Mouse (Mus musculus) WW6 (cell line): ENCODE measurements at regions not wholly inside any gene's neighbourhood (a gene's known extent, or its start where the extent isn't known, plus 50 kb on each side); places are given as distances from the start of the nearest gene placed in this dataset.

Experiments used
- DNase-seq: peaks from one replicate; pipeline ENCODE4 v3.0.0-alpha.2; 2013; ENCODE audit warnings: low read depth, low spot score

DNA sequence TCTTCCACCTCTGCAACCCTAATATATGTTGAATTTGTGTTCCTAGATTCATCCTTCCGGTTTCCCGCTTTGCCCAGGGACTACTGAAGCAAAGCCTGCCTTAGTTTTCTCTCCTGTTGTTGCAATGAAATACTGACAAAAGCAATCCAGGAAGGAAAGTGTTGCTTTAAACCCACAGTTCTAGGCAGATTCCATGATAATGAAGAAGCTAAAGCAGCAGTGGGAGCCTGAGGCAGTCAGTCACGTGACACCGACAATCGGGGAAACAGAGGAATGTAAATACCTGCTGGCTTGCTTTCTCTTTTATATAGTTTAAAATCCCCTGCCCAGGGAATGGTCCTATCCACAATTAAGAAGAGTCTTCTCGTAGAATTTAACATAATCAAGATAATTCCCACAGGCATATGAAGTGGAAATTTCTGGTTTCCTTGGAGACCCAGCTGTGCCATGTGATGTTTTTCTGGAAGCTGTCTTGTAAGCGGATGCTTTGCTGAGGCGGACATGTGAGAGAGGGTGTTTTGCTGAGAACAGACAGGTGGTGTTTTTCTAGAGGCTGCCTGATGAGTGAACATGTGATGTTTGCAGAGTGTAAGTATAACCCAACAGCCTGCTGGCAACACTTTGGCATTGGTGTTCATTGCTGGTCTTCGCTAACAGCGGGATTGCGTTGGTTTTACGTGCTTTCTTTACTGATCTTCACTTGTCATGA lies 398.0 kb downstream of the Prim2 start:
- no peak for DNase-seq

DNA sequence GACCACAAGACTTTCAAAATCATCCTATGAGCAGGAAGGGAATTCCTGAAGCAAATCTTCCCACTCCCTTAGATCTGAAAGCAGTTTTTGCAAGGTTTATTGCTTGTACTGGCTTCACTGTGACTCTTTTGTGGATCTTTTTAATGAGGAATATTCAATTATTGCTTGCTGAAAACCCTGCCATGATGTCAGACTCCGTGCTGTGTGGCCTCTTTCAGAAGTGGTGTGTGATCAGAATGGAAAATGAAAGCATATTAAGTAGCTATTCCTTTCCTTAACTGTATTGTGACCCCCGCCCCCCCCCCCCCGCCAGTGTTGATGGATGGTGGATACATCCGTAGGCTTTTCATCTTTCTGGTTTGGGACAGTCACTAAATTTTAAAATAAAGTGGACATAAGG lies 400.4 kb downstream of the Prim2 start:
- DNase-seq, result no peak

DNA sequence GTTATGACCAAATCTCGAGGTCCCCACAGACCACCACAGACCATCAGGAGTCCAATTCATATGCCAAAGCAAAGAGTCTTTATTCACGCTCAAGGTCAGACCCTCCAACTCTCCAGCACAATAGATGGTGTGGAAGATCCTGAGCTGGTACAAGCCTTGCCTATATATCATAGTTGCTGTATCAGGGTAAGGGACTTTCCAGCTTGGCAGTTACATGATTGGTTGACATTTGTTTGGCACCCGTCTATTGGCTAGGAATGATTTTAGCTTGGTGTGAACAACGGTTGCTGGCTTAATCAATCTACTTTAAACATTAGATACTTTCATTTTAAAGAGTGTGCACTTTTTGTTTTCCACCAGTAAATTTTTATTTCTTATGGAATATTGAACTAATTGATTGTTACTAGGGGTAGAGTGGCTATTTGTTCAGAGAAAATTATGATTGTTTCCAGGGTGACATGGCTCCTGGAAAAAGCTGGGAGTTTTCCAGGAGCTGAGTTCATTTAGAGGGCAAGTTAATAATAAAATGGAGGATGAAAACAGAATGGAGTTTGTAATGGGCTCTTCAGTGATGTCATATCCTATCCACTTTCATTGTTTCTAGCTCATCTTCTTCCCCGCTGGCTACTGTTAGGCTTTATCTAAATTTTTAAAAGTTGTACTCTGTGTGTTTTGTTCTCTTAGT lies 403.7 kb downstream of the Prim2 start:
- DNase-seq, result no peak

DNA sequence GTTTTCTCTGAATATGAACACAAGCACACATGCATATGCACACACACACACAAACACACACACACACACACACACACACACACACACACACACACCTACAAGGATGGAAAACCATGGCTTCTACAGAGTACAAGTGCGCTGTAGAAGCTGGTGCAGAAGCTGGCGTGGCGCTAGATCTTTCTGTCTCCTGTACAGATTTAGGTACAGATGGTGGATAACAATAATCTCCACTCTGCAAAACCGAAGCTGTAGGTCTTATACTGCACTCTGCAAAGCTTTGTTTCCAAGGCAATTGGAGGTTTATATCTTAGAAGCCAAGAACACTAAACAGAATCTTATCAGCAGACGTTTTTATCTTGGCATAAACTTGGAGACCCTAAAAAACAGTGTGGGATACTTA lies 420.1 kb downstream of the Prim2 start:
- no peak for DNase-seq

DNA sequence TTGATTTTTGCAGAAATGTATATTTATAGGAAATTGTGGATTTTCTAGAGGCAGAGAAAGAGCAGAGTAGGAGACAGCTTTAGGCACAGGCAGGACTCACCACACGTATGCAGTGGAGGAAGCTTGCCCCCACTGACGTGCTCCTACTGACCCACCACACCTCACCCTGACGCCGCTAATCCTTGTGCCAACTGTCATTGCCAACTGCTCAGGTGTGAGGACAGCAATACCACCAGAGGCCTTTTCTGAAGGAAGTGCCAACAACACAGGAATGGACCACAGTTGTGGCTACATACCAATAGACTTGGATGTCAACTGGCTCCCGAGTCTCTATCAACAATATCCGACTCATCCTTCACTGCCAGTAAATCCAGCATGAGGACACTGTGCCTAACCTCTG lies 422.5 kb downstream of the Prim2 start:
- no peak for DNase-seq

DNA sequence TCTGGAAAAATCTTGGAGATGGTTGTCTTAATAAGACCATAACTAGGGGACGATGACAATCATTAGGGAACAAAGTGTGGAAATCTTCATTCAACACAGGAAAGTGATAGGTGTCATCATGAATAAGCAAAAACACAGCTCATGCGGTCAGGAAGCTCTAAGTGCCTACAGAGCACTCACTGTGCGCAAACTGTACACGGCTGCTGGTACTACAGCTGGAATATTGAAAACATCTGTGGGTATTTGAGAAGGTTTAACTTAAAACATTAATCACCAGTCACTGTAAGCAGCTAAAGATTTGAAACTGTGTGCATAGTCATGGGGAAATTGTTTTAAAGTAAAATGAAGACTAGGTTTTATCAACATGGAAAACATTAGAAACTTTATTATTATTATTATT lies 424.4 kb downstream of the Prim2 start:
- DNase-seq, result no peak

DNA sequence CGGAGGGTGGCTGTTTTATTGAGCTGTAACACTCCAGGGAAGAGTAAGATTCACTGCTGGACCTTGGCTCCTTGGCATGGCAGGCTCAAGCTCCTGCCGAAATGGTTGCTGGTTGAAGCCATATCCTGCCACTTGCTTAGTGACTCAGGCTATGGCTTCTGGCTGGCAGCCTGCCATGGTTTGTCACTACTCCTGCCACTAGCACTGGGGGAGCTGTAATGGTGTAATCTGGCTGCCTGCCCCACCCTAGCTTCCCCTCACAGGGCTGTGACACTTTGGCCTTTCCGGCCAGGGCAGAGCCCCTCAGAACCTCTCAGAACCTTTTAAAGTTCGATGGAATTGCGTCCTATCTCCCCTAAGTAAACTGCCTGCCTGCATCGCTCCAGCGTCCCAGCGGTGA lies 424.9 kb downstream of the Prim2 start:
- no peak for DNase-seq

DNA sequence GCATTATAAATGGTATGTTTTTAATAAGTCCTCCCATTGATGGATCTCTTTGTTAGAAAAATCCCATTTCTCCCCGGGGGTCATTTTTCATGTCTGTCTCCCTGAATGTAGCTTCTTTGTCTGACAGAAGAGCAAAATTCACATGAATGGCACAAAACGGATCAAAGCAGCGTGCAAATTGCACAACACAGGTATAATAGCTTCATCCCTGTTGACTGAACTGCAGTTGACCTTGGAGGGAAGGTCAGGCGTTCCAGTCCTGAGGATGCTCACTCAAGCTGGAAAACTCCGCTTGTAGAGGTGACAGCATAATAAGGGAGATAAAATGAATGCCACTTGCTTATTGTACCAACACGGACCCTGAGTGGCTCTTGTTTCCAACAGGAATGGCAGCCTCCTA lies 446.6 kb downstream of the Prim2 start:
- DNase-seq, result no peak

DNA sequence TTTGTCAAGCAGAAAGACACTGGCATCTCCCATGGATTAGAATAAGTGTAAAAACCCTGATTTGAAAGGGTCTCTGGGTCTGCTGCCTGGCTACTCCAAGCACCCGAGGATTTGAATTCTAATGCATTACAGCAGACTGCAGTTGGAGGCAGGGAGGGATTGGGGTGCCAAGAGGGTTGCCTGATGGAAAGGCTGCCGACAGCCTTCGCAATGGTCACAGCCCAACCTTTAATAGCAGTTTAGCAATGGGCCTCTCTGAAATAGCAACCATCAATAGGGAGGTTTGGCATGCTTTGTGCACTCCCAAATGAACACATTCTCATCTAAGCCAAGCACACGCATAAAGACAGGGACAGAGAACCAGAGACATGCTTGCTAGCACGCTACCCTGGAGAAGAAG lies 454.8 kb downstream of the Prim2 start:
- no peak for DNase-seq

DNA sequence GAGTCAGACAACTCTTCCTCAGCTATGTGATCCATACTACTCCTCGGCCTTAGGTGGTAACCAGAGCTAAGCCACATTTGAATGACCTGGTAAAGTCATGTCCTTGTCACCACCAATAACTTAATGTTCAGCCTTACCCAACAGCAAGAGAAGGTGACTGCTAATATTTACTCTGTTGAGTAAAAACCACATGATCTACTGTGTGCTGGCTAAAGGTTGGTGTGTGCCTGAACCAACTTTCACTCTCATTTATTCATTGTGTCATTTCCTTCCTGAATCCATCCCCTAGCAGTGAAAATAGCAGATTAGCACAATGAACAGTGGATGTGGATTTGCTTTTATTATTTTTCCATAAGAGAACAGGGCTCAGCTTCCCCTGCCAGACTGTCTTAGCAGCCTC lies 455.2 kb downstream of the Prim2 start:
- no peak for DNase-seq

DNA sequence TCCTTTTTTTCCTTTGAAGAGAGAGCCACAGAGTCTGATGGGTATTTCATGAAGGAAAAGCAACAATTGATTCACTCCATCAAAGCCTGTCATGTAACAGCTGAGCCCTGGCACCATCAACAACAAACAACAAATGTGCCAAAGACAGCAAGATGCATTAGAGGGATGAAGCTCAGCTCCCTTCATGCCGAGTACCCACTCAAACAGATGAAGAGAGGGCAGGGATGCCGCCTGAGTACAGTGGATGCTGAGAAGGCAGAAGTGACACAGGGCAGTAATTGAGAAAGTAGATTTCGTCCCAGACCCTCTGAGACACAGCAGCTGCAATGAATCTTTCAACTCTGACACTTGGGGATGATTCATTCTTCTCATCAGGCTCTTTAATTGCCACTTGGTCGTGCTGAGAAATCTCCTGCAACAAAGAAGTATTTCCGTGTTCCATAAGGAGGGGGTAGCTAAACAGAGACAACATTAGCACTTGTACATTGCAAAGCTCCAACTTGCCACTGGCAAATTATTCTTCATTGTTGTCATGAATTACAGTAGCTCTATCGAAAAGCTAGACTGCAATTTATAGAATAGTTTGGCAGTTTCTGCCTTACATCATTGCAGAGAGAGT lies 467.9 kb downstream of the Prim2 start:
- DNase-seq, result no peak

DNA sequence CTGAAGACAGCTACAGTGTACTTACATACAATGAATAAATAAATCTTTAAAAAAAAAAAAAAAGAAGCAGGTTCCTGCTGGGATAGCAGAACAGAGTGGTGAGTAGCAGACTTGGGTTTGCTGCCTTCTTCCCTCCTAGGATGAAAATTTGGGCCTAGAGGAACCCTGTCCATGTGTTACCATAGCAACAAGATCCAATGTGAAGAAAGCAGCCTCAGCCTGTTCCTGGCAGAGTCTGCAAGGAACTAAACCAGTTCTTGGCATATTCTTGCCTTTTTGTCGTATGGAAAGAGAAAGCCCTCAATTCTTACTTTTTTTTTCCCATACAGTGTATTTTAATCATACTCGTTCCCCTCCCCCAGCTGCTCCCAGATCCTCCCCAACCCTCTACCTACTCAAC lies 474.5 kb downstream of the Prim2 start:
- no peak for DNase-seq

DNA sequence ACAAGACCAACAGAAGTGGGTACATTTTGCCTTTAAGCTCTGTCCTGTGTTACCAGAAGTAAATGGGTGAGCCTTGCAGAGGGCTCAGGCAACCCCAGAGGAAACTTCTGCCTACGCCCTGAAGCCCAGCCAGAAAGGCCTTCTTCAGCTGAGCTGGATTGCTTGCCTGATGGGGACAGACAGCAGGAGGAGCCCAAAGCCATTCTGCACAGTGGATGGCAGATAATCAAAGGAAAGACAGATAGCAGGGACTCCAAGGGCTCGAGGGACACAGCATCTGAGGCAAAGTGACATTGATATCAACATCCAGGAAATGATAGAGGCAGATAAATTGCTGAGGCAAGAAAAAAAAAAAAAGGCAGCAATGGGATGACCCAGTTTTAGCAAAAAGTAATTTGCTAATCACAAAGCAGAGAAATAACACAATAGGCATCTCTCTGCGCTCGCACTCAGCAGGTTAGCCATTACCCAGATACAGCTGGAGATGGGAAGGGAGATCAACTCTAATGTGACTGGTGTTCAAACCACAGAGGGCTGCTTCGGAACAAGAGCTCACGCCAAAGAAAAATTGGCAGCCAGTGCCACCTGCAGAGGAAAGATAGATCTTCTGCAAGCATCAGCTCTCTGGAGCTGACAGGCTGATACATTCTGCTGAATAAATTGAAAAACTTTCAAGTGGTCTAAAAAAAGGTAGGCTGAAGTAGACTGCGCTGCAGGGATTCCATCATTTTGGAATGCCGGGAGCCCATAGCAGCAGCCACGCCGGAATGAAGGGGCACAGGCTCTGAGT lies 494.8 kb downstream of the Prim2 start:
- no peak for DNase-seq

DNA sequence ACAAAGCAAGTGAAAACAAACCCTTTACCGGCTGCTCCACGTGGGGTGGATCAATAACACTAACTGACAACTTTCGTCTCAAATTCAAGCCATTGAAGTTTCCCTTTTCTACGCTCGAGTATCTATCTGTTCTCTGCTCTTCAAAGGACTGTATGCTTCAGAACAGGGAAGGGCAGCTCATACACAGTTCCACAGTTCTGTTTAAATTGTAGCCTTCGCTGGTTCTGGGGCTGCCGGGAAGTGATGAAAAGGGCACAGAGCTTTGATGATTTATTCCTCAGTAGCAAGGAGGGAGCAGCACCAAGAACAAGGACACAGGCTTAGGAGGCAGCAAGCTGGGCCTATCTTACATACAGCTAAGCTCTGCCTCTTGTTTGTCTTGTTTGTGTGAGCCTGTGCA lies 532.6 kb downstream of the Prim2 start:
- DNase-seq, result no peak

DNA sequence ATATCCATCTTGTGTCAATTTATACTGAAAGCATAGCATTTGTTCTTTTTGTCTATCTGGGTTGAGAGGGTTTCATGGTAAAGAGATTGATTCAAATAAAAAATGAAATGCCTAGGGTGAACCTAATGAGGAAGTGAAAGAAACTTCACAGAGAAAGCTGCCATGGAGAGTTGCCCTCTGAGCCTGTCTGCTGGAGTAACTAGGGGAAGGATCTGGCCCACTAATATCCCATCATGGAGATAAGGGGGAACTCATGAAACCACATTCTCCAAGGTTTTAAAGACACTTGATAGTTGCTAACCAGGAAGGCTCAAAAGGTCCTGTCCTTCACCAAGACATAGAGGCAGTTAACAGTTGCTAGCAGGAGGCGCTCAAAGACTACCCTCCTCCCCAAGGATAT lies 539.2 kb downstream of the Prim2 start:
- no peak for DNase-seq

DNA sequence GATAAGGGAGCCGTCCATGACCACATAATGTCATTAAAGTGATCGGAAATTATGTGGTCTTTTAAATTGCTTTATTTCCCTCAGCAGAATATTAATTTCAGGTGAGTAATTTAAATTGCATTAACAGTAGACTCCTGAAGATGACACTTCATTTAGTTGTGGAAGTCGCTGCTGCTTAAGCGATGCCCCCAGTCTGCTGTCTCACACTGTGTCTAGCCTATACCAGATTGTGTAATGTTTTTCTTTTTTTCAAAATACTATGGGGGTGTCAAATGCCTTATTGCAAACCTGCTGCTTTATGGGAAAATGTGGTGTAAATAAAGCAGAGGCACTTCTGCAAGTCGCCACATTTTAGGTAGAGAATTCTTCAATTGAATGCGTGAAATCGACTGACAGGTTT lies 544.5 kb downstream of the Prim2 start:
- DNase-seq, result no peak

DNA sequence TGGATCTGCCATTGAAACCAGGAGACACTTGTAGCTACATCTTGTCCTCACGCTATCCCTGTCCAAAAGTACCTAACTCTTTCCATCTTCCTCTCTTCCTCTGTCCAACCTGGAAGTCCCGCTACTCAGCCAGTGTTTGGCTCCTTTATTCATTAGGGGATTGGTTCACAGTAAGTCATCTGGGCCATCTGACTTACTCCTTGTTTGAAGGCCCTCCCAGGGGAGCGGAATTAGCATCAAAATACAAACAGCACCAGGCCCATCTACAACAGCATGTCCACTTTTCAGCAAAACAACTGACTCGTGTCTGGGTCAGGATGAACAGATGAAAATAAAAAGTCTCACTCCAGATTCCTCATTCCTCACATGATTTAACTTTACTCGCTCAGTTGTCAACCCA lies 559.2 kb upstream of the Gm5415 start:
- DNase-seq, result peak; percentile 4

DNA sequence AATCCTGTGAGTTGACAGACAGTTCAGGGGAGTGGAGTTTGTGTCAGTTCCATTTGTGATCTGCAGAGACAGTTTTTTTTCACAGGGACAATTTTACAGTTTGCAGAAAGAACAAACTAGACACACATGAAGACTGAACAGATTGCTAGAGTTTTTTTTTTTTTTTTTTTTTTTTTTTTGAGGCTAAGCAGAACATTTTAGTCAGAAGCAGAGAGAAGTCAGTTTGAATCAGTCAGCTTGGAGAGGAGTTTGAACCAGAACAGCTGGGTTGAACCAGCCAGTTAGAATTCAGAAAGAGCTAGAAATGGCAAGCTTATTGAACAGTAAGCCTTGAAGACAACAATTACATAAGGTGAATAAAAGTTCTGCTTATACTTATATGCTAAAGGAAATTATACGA lies 557.2 kb upstream of the Gm5415 start:
- DNase-seq, result no peak

DNA sequence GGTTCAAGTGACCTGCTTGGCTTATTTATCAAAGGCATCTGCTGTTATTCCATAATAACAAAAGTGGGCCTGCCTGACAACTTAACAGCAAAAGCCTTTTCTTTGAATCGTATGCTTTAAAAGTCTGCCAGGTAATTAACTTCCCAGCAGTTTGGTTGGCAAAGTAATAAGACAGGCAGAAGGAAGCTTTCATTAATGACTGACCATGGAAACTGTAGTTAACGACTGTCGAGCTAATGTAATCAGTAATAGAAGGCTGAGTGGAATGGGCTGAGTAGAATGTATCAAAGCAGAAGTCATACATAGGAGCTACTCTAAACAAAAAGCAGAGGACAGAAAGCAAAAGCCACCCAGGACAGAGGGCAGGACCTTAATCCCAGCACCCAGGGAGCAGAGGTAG lies 551.0 kb upstream of the Gm5415 start:
- DNase-seq, result no peak

DNA sequence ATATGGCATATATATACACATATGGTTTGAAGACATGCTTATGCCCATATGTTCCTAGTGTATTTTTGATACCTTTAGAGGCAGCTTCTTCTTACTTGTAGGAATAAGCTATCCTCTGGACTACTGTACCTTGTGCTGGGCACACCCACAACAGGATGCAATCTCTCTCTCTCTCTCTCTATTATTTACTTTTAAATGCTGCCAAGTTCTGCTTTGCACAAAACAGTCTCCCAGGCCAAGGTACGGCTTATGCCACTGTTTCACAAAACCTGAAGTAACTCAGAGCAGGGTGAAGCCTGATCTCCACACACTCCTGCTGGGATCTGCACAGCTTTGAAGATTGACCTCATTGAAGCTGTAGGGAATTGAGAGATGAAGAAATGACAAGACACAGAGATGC lies 549.8 kb upstream of the Gm5415 start:
- no peak for DNase-seq

DNA sequence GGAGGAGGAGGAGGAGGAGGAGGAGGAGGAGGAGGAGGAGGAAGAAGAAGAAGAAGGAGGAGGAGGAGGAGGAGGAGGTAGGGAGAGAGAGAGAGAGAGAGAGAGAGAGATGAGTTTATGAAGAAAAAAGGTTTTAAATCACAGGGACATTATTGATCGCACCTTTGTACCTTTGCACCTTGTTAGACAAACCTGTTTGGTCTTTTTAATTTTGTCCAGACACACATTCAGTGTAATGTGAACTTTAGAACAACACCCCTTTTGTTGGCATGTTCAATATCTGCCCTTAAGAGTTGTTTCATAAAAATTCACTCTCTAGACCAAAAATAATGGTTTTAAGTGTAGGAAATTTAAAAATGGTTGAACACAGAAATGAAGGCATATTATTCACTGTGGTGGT lies 527.5 kb upstream of the Gm5415 start:
- DNase-seq, result no peak

DNA sequence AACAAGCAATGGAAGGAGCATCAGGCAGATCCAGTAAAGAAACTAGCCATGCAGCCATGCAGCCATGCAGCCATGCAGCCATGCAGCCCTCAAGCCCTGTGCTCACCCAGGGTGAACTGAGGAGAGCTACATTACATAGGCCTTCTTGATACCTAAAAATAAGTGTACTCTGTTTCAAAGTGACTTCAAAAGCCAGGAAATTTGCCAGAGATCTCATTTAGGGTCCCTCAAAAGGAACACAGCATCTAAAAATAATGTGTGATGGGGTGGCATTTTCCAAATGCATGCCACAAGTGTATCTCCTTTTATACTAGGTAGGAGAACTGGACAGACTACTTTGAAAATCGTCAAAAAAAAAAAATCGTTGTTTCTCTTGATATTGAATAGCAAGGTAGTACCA lies 510.9 kb upstream of the Gm5415 start:
- DNase-seq, result no peak

DNA sequence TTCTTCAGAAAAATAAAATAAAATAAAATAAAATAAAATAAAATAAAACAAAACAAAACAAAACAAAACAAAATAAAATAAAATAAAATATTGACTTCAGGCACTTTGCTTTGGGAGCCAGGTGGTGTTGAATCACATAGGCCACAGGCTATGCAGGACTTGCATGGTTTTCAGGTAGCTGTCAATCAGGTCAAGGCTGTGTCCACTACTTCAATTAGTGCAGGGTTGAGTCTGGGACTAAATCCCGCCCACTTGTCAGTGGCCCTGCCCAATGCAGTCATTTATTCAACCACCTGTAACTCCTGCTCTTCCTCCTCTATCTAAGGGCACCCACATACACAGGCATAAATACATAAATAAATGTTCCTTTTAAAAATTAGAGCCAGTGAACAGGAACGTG lies 497.3 kb upstream of the Gm5415 start:
- no peak for DNase-seq
